Mouse (Mus musculus) intestine, embryonic 15.5 days (tissue): ENCODE measurements around the gene 1700011L22Rik. TPM values are rescaled to one million over a fixed set of nuclear protein-coding genes. Genes with fewer than 3 reads are reported as not detected.

ENCODE experiments used
- ATAC-seq: fragments of 200-750 bp; cut with Nextera tagmentation; 2 replicates; pipeline ENCODE4 v1.8.0; 2017; ENCODE audit warnings: moderate TSS enrichment, moderate library complexity
- H3K27ac ChIP-seq: fragments of 300-500 bp; sonication (generic); 2 replicates; pipeline ENCODE4 v1.5.1; 2015; ENCODE audit warnings: mild to moderate bottlenecking, inconsistent platforms
- H3K27me3 ChIP-seq: fragments of 300-500 bp; sonication (generic); replicated peaks from 2 replicates; pipeline ENCODE4 v1.6.1; 2015; ENCODE audit warnings: inconsistent platforms
- H3K36me3 ChIP-seq: fragments of 300-500 bp; sonication (generic); 2 replicates; pipeline ENCODE4 v1.6.1; 2015; ENCODE audit warnings: inconsistent platforms
- H3K4me1 ChIP-seq: fragments of 300-500 bp; sonication (generic); replicated peaks from 2 replicates; pipeline ENCODE4 v1.6.1; 2015; ENCODE audit warnings: inconsistent platforms
- H3K4me2 ChIP-seq: fragments of 300-500 bp; sonication (generic); replicated peaks from 2 replicates; pipeline ENCODE4 v1.6.1; 2015; ENCODE audit warnings: mild to moderate bottlenecking, inconsistent platforms
- H3K4me3 ChIP-seq: fragments of 300-500 bp; sonication (generic); replicated peaks from 2 replicates; pipeline ENCODE4 v1.5.1; 2015; ENCODE audit warnings: inconsistent platforms
- H3K9ac ChIP-seq: fragments of 300-500 bp; sonication (generic); 2 replicates; pipeline ENCODE4 v1.6.1; 2015; ENCODE audit warnings: inconsistent platforms
- H3K9me3 ChIP-seq: fragments of 300-500 bp; sonication (generic); 2 replicates; pipeline ENCODE4 v1.6.1; 2016; ENCODE audit warnings: inconsistent platforms
- WGBS: fragments of 180-500 bp; shearing (Covaris S2); methylation state at CpG from one replicate; pipeline ENCODE4 v1.1.7; 2015; 5-methylcytosine and 5-hydroxymethylcytosine counted together
- polyA plus RNA-seq: library from polyadenylated mRNA; unstranded; fragments of >200 nt; fragmentation: Nextera tagmentation; extraction: Ambion mirVana; gene quantifications from 2 replicates; pipeline ENCODE4 v1.2.1, GENCODE M21; 2015

1700011L22Rik gene
- polyA plus RNA-seq, 1 experiment from 2014 or later: not detected

- Histone ChIP-seq H3K27me3 (no peaks in the 10 kb centered on the region), H3K4me3 (no peak overlapping the region), H3K27ac (no peak overlapping the region), H3K9me3 (no peaks in the 10 kb centered on the region), H3K36me3 (no peaks in the 10 kb centered on the region), H3K4me1 (no peaks in the 10 kb centered on the region), H3K9ac (no peak overlapping the region), H3K4me2 (no peak overlapping the region)
- 72% methylated on average over 3 of the region's 3 CpGs for WGBS
- no peak for ATAC-seq
Observed at GRCm38 (mm10) chr8:79227916-79228315, 20.5 kb downstream of the 1700011L22Rik start.

GRCm38 (mm10) chr8:79227194-79227593 is 21.2 kb downstream of the 1700011L22Rik start:
- Histone ChIP-seq H3K9me3 (no peaks in the 10 kb centered on the region), H3K4me2 (no peak overlapping the region), H3K27me3 (no peaks in the 10 kb centered on the region), H3K27ac (no peak overlapping the region), H3K4me3 (no peak overlapping the region), H3K9ac (no peak overlapping the region), H3K4me1 (no peaks in the 10 kb centered on the region), H3K36me3 (no peaks in the 10 kb centered on the region)
- WGBS: 83% methylated on average over 4 of the region's 4 CpGs
- no peak for ATAC-seq

- Histone ChIP-seq H3K27ac (no peak overlapping the region), H3K27me3 (no peaks in the 10 kb centered on the region), H3K4me2 (no peak overlapping the region), H3K9ac (no peak overlapping the region), H3K36me3 (no peaks in the 10 kb centered on the region), H3K4me1 (no peaks in the 10 kb centered on the region), H3K4me3 (no peak overlapping the region), H3K9me3 (no peaks in the 10 kb centered on the region)
- 83% methylated on average over 3 of the region's 3 CpGs for WGBS
- ATAC-seq: no peak
Observed at GRCm38 (mm10) chr8:79226046-79226445, 22.3 kb downstream of the 1700011L22Rik start.

GRCm38 (mm10) chr8:79225586-79225985 is 22.8 kb downstream of the 1700011L22Rik start:
- Histone ChIP-seq H3K4me2 (no peak overlapping the region), H3K9me3 (no peaks in the 10 kb centered on the region), H3K4me3 (no peak overlapping the region), H3K27me3 (no peaks in the 10 kb centered on the region), H3K9ac (no peak overlapping the region), H3K4me1 (no peaks in the 10 kb centered on the region), H3K36me3 (no peaks in the 10 kb centered on the region), H3K27ac (no peak overlapping the region)
- ATAC-seq: no peak
- WGBS: 68% methylated on average over 7 of the region's 7 CpGs

- no peaks in the 10 kb centered on the region for H3K36me3 ChIP-seq
- no peak overlapping the region for H3K27ac ChIP-seq
- no peak for ATAC-seq
Observed at GRCm38 (mm10) chr8:79224363-79224762, 24.0 kb downstream of the 1700011L22Rik start.

GRCm38 (mm10) chr8:79222752-79223141 is 25.6 kb downstream of the 1700011L22Rik start:
- WGBS: 65% methylated on average over 5 of the region's 5 CpGs
- H3K9me3 ChIP-seq: no peaks in the 10 kb centered on the region
- no peaks in the 10 kb centered on the region for H3K36me3 ChIP-seq
- no peak for ATAC-seq
- H3K4me2 ChIP-seq: no peak overlapping the region
- no peak overlapping the region for H3K4me3 ChIP-seq
- no peak overlapping the region for H3K9ac ChIP-seq
- H3K27me3 ChIP-seq: no peaks in the 10 kb centered on the region
- no peaks in the 10 kb centered on the region for H3K4me1 ChIP-seq
- H3K27ac ChIP-seq: no peak overlapping the region

More at GRCm38 (mm10) chr8:79224363-79224762, 24.0 kb downstream of the 1700011L22Rik start:
- H3K9ac ChIP-seq: no peak overlapping the region
- H3K4me1 ChIP-seq: no peaks in the 10 kb centered on the region
- no peak overlapping the region for H3K4me2 ChIP-seq
- H3K4me3 ChIP-seq: no peak overlapping the region
- 88% methylated on average over 9 of the region's 9 CpGs for WGBS
- H3K9me3 ChIP-seq: no peaks in the 10 kb centered on the region
- no peaks in the 10 kb centered on the region for H3K27me3 ChIP-seq

GRCm38 (mm10) chr8:79222106-79222751 is 26.1 kb downstream of the 1700011L22Rik start:
- no peak overlapping the region for H3K4me2 ChIP-seq
- H3K27ac ChIP-seq: no peak overlapping the region
- no peaks in the 10 kb centered on the region for H3K4me1 ChIP-seq
- no peak overlapping the region for H3K4me3 ChIP-seq
- no peaks in the 10 kb centered on the region for H3K27me3 ChIP-seq
- H3K9me3 ChIP-seq: no peaks in the 10 kb centered on the region
- no peak overlapping the region for H3K9ac ChIP-seq
- ATAC-seq: no peak
- no peaks in the 10 kb centered on the region for H3K36me3 ChIP-seq
- WGBS: 62% methylated on average over 5 of the region's 5 CpGs

GRCm38 (mm10) chr8:79211630-79212029 is 36.7 kb downstream of the 1700011L22Rik start:
- H3K4me1 ChIP-seq: peaks cover 26% of the 10 kb centered on the region
- no peaks in the 10 kb centered on the region for H3K36me3 ChIP-seq
- no peak overlapping the region for H3K27ac ChIP-seq
- no peak overlapping the region for H3K4me2 ChIP-seq
- 67% methylated on average over 9 of the region's 9 CpGs for WGBS
- H3K27me3 ChIP-seq: no peaks in the 10 kb centered on the region
- no peak overlapping the region for H3K4me3 ChIP-seq
- no peak for ATAC-seq
- no peak overlapping the region for H3K9ac ChIP-seq
- no peaks in the 10 kb centered on the region for H3K9me3 ChIP-seq

- WGBS: 6% methylated on average over 27 of the region's 27 CpGs
- peak overlapping the region; percentile 76 for H3K27ac ChIP-seq
Observed at GRCm38 (mm10) chr8:79209641-79210358, 38.6 kb downstream of the 1700011L22Rik start.

GRCm38 (mm10) chr8:79208691-79209640 is 39.4 kb downstream of the 1700011L22Rik start:
- no peaks in the 10 kb centered on the region for H3K27me3 ChIP-seq
- H3K4me3 ChIP-seq: no peak overlapping the region
- H3K4me2 ChIP-seq: peak overlapping the region; percentile 81
- 19% methylated on average over 15 of the region's 15 CpGs for WGBS
- H3K27ac ChIP-seq: peak overlapping the region; percentile 76
- peak; percentile 69 for ATAC-seq
- H3K4me1 ChIP-seq: peaks cover 26% of the 10 kb centered on the region
- H3K9ac ChIP-seq: peak overlapping the region; percentile 6; the same call in 1 of the 2 replicates
- no peaks in the 10 kb centered on the region for H3K9me3 ChIP-seq
- no peaks in the 10 kb centered on the region for H3K36me3 ChIP-seq

More at GRCm38 (mm10) chr8:79209641-79210358, 38.6 kb downstream of the 1700011L22Rik start:
- Histone ChIP-seq H3K9ac (peak overlapping the region; percentile 57), H3K4me2 (peak overlapping the region; percentile 81), H3K36me3 (no peaks in the 10 kb centered on the region), H3K4me3 (peak overlapping the region; percentile 37), H3K9me3 (no peaks in the 10 kb centered on the region), H3K4me1 (peaks cover 26% of the 10 kb centered on the region), H3K27me3 (no peaks in the 10 kb centered on the region)
- ATAC-seq: peak; percentile 85

- H3K9ac ChIP-seq: no peak overlapping the region
- no peak for ATAC-seq
- WGBS: 57% methylated on average over 3 of the region's 3 CpGs
- no peak overlapping the region for H3K4me2 ChIP-seq
- no peak overlapping the region for H3K4me3 ChIP-seq
- H3K9me3 ChIP-seq: no peaks in the 10 kb centered on the region
- H3K27me3 ChIP-seq: no peaks in the 10 kb centered on the region
- H3K4me1 ChIP-seq: peaks cover 26% of the 10 kb centered on the region
- no peak overlapping the region for H3K27ac ChIP-seq
- no peaks in the 10 kb centered on the region for H3K36me3 ChIP-seq
Observed at GRCm38 (mm10) chr8:79208181-79208580, 40.2 kb downstream of the 1700011L22Rik start.

GRCm38 (mm10) chr8:79206895-79207294 is 41.5 kb downstream of the 1700011L22Rik start:
- no peak for ATAC-seq
- no peak overlapping the region for H3K27ac ChIP-seq
- H3K9me3 ChIP-seq: no peaks in the 10 kb centered on the region
- H3K9ac ChIP-seq: no peak overlapping the region
- peaks cover 26% of the 10 kb centered on the region for H3K4me1 ChIP-seq
- no peak overlapping the region for H3K4me2 ChIP-seq
- H3K4me3 ChIP-seq: no peak overlapping the region
- WGBS: 62% methylated on average over 4 of the region's 4 CpGs
- H3K27me3 ChIP-seq: no peaks in the 10 kb centered on the region
- no peaks in the 10 kb centered on the region for H3K36me3 ChIP-seq
